ENCODE assay signal across 22 mouse cellular contexts in the genomic region with DNA sequence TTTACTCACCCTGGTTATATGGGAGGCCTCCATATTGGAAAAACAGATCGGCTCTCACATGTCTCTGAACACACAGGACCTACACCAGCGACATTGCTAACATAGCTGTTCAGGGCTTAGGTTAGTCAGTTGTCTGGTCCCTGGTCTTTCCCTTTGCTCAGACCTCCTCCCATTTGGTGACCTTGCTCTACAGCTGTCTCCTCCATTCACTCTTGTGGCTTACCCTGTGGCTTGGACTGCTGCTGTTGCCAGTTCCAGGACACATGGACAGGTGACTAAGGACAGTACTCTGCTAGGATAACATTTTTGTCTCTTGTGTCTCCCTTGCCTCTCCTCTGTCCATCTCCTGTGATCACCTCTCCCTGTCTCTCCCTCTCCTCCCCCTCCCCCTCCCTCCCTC. TPM values are rescaled to one million over a fixed set of nuclear protein-coding genes. Genes with fewer than 3 reads are reported as not detected.
"Had no signal": no experiment of that assay in that cellular context is flagged by ENCODE, and none has a peak within 500 bp of the region (broad histone marks: within the 10 kb centered on the region; RNA-seq: fewer than 3 reads in every experiment).

No protein-coding gene starts in this region.

- H3K4me3 ChIP-seq: lung, embryonic 15.5 days; megakaryocyte, embryonic 14.5 days; midbrain, embryonic 13.5 days; midbrain, embryonic 15.5 days; neural tube, embryonic 13.5 days; neural tube, embryonic 15.5 days had no signal

- H3K27ac ChIP-seq: lung, embryonic 15.5 days; macrophage; midbrain, embryonic 13.5 days; midbrain, embryonic 15.5 days; neural tube, embryonic 13.5 days; neural tube, embryonic 15.5 days had no signal

- ATAC-seq: liver, postnatal 0 days; lung, postnatal 0 days; midbrain, embryonic 13.5 days; midbrain, embryonic 15.5 days had no signal

- H3K4me1 ChIP-seq: lung, embryonic 15.5 days; megakaryocyte, embryonic 14.5 days; midbrain, embryonic 13.5 days; midbrain, embryonic 15.5 days; neural tube, embryonic 13.5 days; neural tube, embryonic 15.5 days had no signal

- H3K4me2 ChIP-seq: lung, embryonic 15.5 days; midbrain, embryonic 11.5 days; midbrain, embryonic 13.5 days; midbrain, embryonic 15.5 days; neural tube, embryonic 13.5 days; neural tube, embryonic 15.5 days had no signal

- H3K9ac ChIP-seq: liver, postnatal 0 days; lung, embryonic 15.5 days; midbrain, embryonic 13.5 days; midbrain, embryonic 15.5 days; neural tube, embryonic 13.5 days; neural tube, embryonic 15.5 days had no signal

- DNase-seq: liver, postnatal 0 days; lung, adult 2 months; lung, postnatal 14 days; lung, postnatal 36 days; retina, postnatal 1 day; right cerebral cortex, adult 18-20 months; right cerebral cortex, postnatal 25 days; right cerebral cortex, postnatal 4 days; spleen, adult 18-20 months; thymus, adult 18-20 months; thymus, postnatal 36 days had no signal

- H3K36me3 ChIP-seq: lung, embryonic 15.5 days; midbrain, embryonic 13.5 days; midbrain, embryonic 15.5 days; neural tube, embryonic 13.5 days; neural tube, embryonic 15.5 days had no signal

- H3K9me3 ChIP-seq: lung, embryonic 15.5 days; megakaryocyte, embryonic 14.5 days; midbrain, embryonic 13.5 days; midbrain, embryonic 15.5 days; neural tube, embryonic 13.5 days; neural tube, embryonic 15.5 days had no signal

- H3K27me3 ChIP-seq: lung, embryonic 15.5 days; midbrain, embryonic 13.5 days; midbrain, embryonic 15.5 days; neural tube, embryonic 13.5 days; neural tube, embryonic 15.5 days had no signal

RNA-seq across cellular contexts. Expression of a gene that starts 29.2 kb away (rescaled TPM):
- total RNA-seq: megakaryocyte progenitor cell, adult 5-6 weeks; monocyte, adult 5-6 weeks had no signal
- polyA plus RNA-seq: macrophage had no signal
